Mouse (Mus musculus) small intestine, adult 2 months (tissue): ENCODE results near the gene Olfr1215. TPM values are rescaled to one million over a fixed set of nuclear protein-coding genes. Genes with fewer than 3 reads are reported as not detected.
"Not testable (repeated sequence)": the region's sequence is repeated elsewhere in the genome, so short reads cannot be mapped to it uniquely, and the experiment has no call there.

ENCODE experiments used
- H3K27ac ChIP-seq: fragments of 200-500 bp; 2 replicates; pipeline ENCODE4 v1.5.1; 2012; ENCODE audit warnings: low read depth, low read length, control low read depth, inconsistent platforms; ENCODE audit not compliant: insufficient read depth
- H3K27me3 ChIP-seq: fragments of 200-500 bp; 2 replicates; pipeline ENCODE4 v1.6.1; 2012; ENCODE audit warnings: mild to moderate bottlenecking, moderate library complexity, low read length, inconsistent platforms; ENCODE audit not compliant: control insufficient read depth, insufficient read depth
- H3K36me3 ChIP-seq: fragments of 200-500 bp; 2 replicates; pipeline ENCODE4 v1.6.1; 2012; ENCODE audit warnings: mild to moderate bottlenecking, low read length, control low read depth, inconsistent platforms; ENCODE audit not compliant: control insufficient read depth, insufficient read depth
- H3K4me1 ChIP-seq: fragments of 200-500 bp; 2 replicates; pipeline ENCODE4 v1.6.1; 2012; ENCODE audit warnings: low read length, inconsistent platforms, mixed read lengths; ENCODE audit not compliant: control insufficient read depth, insufficient read depth, insufficient read length
- H3K4me3 ChIP-seq: fragments of 200-500 bp; 2 replicates; pipeline ENCODE4 v1.5.1; 2012; ENCODE audit warnings: low read depth, mild to moderate bottlenecking, control low read depth, inconsistent platforms, low read length, moderate library complexity
- CTCF ChIP-seq: fragments of 200-500 bp; IDR thresholded peaks from 2 replicates; pipeline ENCODE4 v1.5.1; 2012; ENCODE audit warnings: low read depth, mild to moderate bottlenecking, control low read depth, inconsistent platforms, low read length, moderate library complexity, mixed read lengths; ENCODE audit not compliant: insufficient replicate concordance, insufficient read length; ENCODE audit errors: extremely low read depth
- POLR2A ChIP-seq: fragments of 200-500 bp; IDR thresholded peaks from 2 replicates; pipeline ENCODE4 v1.6.1; 2012; ENCODE audit warnings: low read depth, mild to moderate bottlenecking, control low read depth, inconsistent platforms, low read length, moderate library complexity
- WGBS: fragments of 180-500 bp; shearing (Covaris S2); methylation state at CpG from one replicate; pipeline ENCODE4 v1.1.7; 2018; 5-methylcytosine and 5-hydroxymethylcytosine counted together
- polyA plus RNA-seq: library from polyadenylated mRNA; depleted of rRNA; stranded (reverse); fragments of >200 nt; gene quantifications from 2 replicates; pipeline ENCODE4 v1.2.3, GENCODE M21; 2012; rRNA removed

Gene Olfr1215
- polyA plus RNA-seq = not detected in 2 replicates

GRCm38 (mm10) chr2:89006873-89007272 lies at the start of gene Olfr1215:
Olfr1215 (minus strand) TSS chr2:89006973.
- WGBS = 46% methylated on average over 2 of the region's 2 CpGs
- no peak within 1 kb of the TSS for H3K27ac ChIP-seq
- H3K4me1 ChIP-seq = no peaks in the 10 kb centered on the region
- no peaks in the 10 kb centered on the region for H3K27me3 ChIP-seq
- no peak within 1 kb of the TSS for H3K4me3 ChIP-seq
- H3K36me3 ChIP-seq = no peaks in the 10 kb centered on the region
- TF ChIP-seq POLR2A (no peak), CTCF (no peak)

- Histone ChIP-seq H3K4me3 (no peak within 1 kb of the TSS), H3K36me3 (no peaks in the 10 kb centered on the region), H3K27ac (no peak within 1 kb of the TSS), H3K4me1 (no peaks in the 10 kb centered on the region), H3K27me3 (no peaks in the 10 kb centered on the region)
- 51% methylated on average over 2 of the region's 2 CpGs for WGBS
- TF ChIP-seq CTCF (no peak), POLR2A (no peak)
Observed at GRCm38 (mm10) chr2:89031965-89032364, 25.2 kb upstream of the Olfr1215 start, which contains the start of gene Olfr1217. Olfr1217 (minus strand) TSS chr2:89032065.

GRCm38 (mm10) chr2:89021436-89021835 lies 14.7 kb upstream of the Olfr1215 start:
- not testable (repeated sequence) for H3K27me3 ChIP-seq, H3K27ac ChIP-seq, H3K4me3 ChIP-seq, H3K36me3 ChIP-seq, H3K4me1 ChIP-seq
- WGBS = 64% methylated on average over 3 of the region's 3 CpGs

GRCm38 (mm10) chr2:89018240-89018639 lies 11.5 kb upstream of the Olfr1215 start, which contains the start of gene Olfr1216:
Olfr1216 (minus strand) TSS chr2:89018340.
- 62% methylated on average over 1 of the region's 1 CpGs for WGBS
- Histone ChIP-seq H3K4me1 (no peaks in the 10 kb centered on the region), H3K27ac (no peak within 1 kb of the TSS), H3K36me3 (no peaks in the 10 kb centered on the region), H3K4me3 (no peak within 1 kb of the TSS), H3K27me3 (no peaks in the 10 kb centered on the region)
- TF ChIP-seq POLR2A (no peak), CTCF (no peak)

GRCm38 (mm10) chr2:88992553-88992952 lies 14.2 kb downstream of the Olfr1215 start, which contains the start of gene Olfr1214:
Olfr1214 (minus strand) TSS chr2:88992653.
- TF ChIP-seq POLR2A (no peak), CTCF (no peak)
- 88% methylated on average over 1 of the region's 1 CpGs for WGBS

GRCm38 (mm10) chr2:88980181-88980580 lies 26.6 kb downstream of the Olfr1215 start, which contains the start of gene Gm13762:
Gm13762 (minus strand) TSS chr2:88980281.
- no peak for TF ChIP-seq POLR2A
- TF ChIP-seq CTCF = no peak
- H3K27ac ChIP-seq = no peak within 1 kb of the TSS
- no peaks in the 10 kb centered on the region for H3K27me3 ChIP-seq
- no peaks in the 10 kb centered on the region for H3K36me3 ChIP-seq
- H3K4me1 ChIP-seq = no peaks in the 10 kb centered on the region
- WGBS = 83% methylated on average over 1 of the region's 1 CpGs
- H3K4me3 ChIP-seq = no peak within 1 kb of the TSS

More at GRCm38 (mm10) chr2:88992553-88992952, 14.2 kb downstream of the Olfr1215 start, which contains the start of gene Olfr1214:
- no peaks in the 10 kb centered on the region for H3K4me1 ChIP-seq
- H3K4me3 ChIP-seq = no peak within 1 kb of the TSS
- no peak within 1 kb of the TSS for H3K27ac ChIP-seq
- H3K36me3 ChIP-seq = no peaks in the 10 kb centered on the region
- no peaks in the 10 kb centered on the region for H3K27me3 ChIP-seq

GRCm38 (mm10) chr2:88953669-88954068 lies 53.1 kb downstream of the Olfr1215 start, which contains the start of gene Olfr1212:
Olfr1212 (plus strand) TSS chr2:88953969.
- TF ChIP-seq CTCF (no peak), POLR2A (no peak)
- H3K36me3 ChIP-seq = no peaks in the 10 kb centered on the region

More at GRCm38 (mm10) chr2:88953669-88954068, 53.1 kb downstream of the Olfr1215 start, which contains the start of gene Olfr1212:
- no peaks in the 10 kb centered on the region for H3K27me3 ChIP-seq
- H3K4me3 ChIP-seq = no peak within 1 kb of the TSS
- H3K4me1 ChIP-seq = no peaks in the 10 kb centered on the region
- no peak within 1 kb of the TSS for H3K27ac ChIP-seq

Other genes with a start within 250 kb of the Olfr1215 start
- gene Olfr1199, start 246.5 kb downstream of the Olfr1215 start, polyA plus RNA-seq = not detected in 2 replicates
- not detected in 2 replicates for gene Olfr1200, start 236.5 kb downstream of the Olfr1215 start, polyA plus RNA-seq
- not detected in 2 replicates for gene Olfr1201, start 213.9 kb downstream of the Olfr1215 start, polyA plus RNA-seq
- not detected in 2 replicates for gene Olfr1202, start 192.5 kb downstream of the Olfr1215 start, polyA plus RNA-seq
- not detected in 2 replicates for gene Olfr1205, start 177.2 kb downstream of the Olfr1215 start, polyA plus RNA-seq
- gene Olfr1204, start 157.7 kb downstream of the Olfr1215 start, polyA plus RNA-seq = not detected in 2 replicates
- gene Olfr1206, start 143.7 kb downstream of the Olfr1215 start, polyA plus RNA-seq = not detected in 2 replicates
- not detected in 2 replicates for gene Olfr1208, start 104.7 kb downstream of the Olfr1215 start, polyA plus RNA-seq
- not detected in 2 replicates for gene Olfr1209, start 91.8 kb downstream of the Olfr1215 start, polyA plus RNA-seq
- gene Olfr1211, start 68.9 kb downstream of the Olfr1215 start, polyA plus RNA-seq = not detected in 2 replicates
- not detected in 2 replicates for gene Olfr1212, start 53.0 kb downstream of the Olfr1215 start, polyA plus RNA-seq
- not detected in 2 replicates for gene Gm13762, start 26.7 kb downstream of the Olfr1215 start, polyA plus RNA-seq
- gene Olfr1214, start 14.3 kb downstream of the Olfr1215 start, polyA plus RNA-seq = not detected in 2 replicates
- gene Olfr1216, start 11.4 kb upstream of the Olfr1215 start, polyA plus RNA-seq = not detected in 2 replicates
- gene Olfr1217, start 25.1 kb upstream of the Olfr1215 start, polyA plus RNA-seq = not detected in 2 replicates
- gene Olfr1218, start 54.2 kb upstream of the Olfr1215 start, polyA plus RNA-seq = not detected in 2 replicates
- gene Olfr1219, start 76.5 kb upstream of the Olfr1215 start, polyA plus RNA-seq = not detected in 2 replicates
- not detected in 2 replicates for gene Olfr1220, start 99.9 kb upstream of the Olfr1215 start, polyA plus RNA-seq
- gene Olfr1221, start 110.3 kb upstream of the Olfr1215 start, polyA plus RNA-seq = not detected in 2 replicates
- not detected in 2 replicates for gene Olfr1222, start 126.1 kb upstream of the Olfr1215 start, polyA plus RNA-seq
- not detected in 2 replicates for gene Olfr1223, start 144.6 kb upstream of the Olfr1215 start, polyA plus RNA-seq
- not detected in 2 replicates for gene Olfr1224-ps1, start 157.1 kb upstream of the Olfr1215 start, polyA plus RNA-seq
- not detected in 2 replicates for gene Olfr1225, start 167.7 kb upstream of the Olfr1215 start, polyA plus RNA-seq
- gene Olfr1226, start 193.1 kb upstream of the Olfr1215 start, polyA plus RNA-seq = not detected in 2 replicates
- not detected in 2 replicates for gene Olfr1228, start 247.1 kb upstream of the Olfr1215 start, polyA plus RNA-seq